Mouse (Mus musculus): Measurements from ENCODE around the gene Neurl4. TPM values are rescaled to one million over a fixed set of nuclear protein-coding genes. Genes with fewer than 3 reads are reported as not detected.

Gene Neurl4
- total RNA-seq, 4 experiments from 2014 or later: 36.4 to 71.4 (median 51.5) TPM

- no peak for DNase-seq
Observed at GRCm38 (mm10) chr11:69956218-69956617, 55.3 kb downstream of the Neurl4 start.

DNA sequence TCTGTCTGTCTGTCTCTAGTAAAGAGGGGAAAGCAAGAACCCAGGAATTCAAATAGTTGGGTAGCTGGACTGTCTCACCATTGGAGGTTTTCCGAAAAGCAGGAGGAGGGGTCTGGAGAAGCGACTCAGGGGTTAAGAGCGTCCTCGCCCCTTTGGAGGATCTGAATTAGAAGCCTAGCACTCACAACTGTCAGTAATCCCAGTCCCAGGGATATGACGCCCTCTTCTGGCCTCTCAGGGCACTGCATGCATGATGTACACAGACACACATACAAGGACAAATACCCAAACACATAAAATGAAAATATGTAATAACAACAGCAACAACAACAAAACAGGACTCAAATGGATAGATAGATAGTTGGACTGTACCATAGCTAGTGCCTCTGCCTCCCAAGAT is 59.7 kb downstream of the Neurl4 start:
- DNase-seq: no peak

- no peak for DNase-seq
Observed at GRCm38 (mm10) chr11:69961841-69962240, 61.0 kb downstream of the Neurl4 start.

Small RNA genes lying within 50 kb of the gene (microRNA-seq; reads per million reads assigned to microRNA genes)
- 0 reads per million in 2 experiments for gene Mir6924

Other genes starting within 250 kb of the Neurl4 start
- gene Sox15, start 245.8 kb upstream of the Neurl4 start, total RNA-seq (2022): not detected
- gene Mpdu1, start 238.4 kb upstream of the Neurl4 start, total RNA-seq (2022): 100 to 1,000 TPM; 107 to 123 (median 113) TPM
- gene Cd68, start 234.9 kb upstream of the Neurl4 start, total RNA-seq (2022): 10 to 100 TPM; 17.9 to 43.8 (median 30.0) TPM
- gene Eif4a1, start 228.6 kb upstream of the Neurl4 start, total RNA-seq (2022): 100 to 1,000 TPM; 500 to 614 (median 555) TPM
- gene Senp3, start 219.0 kb upstream of the Neurl4 start, total RNA-seq (2022): 10 to 100 TPM; 72.5 to 92.1 (median 85.0) TPM
- 1 to 10 TPM; 2.5 to 7.3 (median 4.5) TPM for gene Tnfsf13, start 215.3 kb upstream of the Neurl4 start, total RNA-seq (2022)
- 10 to 100 TPM; 24.1 to 47.6 (median 36.3) TPM for gene Tnfsf12, start 205.2 kb upstream of the Neurl4 start, total RNA-seq (2022)
- 1 to 10 TPM; 3.4 to 8.4 (median 7.9) TPM for gene Tnfsfm13, start 205.0 kb upstream of the Neurl4 start, total RNA-seq (2022)
- 100 to 1,000 TPM in 2 of 4 experiments, 10 to 100 TPM in 2; 85.2 to 125 (median 101) TPM for gene Polr2a, start 142.4 kb upstream of the Neurl4 start, total RNA-seq (2022)
- not detected for gene Slc35g3, start 139.1 kb upstream of the Neurl4 start, total RNA-seq (2022)
- 100 to 1,000 TPM in 2 of 4 experiments, 10 to 100 TPM in 2; 73.0 to 121 (median 97.6) TPM for gene Zbtb4, start 135.2 kb upstream of the Neurl4 start, total RNA-seq (2022)
- gene Chrnb1, start 105.1 kb upstream of the Neurl4 start, total RNA-seq (2022): 1 to 10 TPM; 1.5 to 8.1 (median 5.0) TPM
- 10 to 100 TPM in 2 of 4 experiments, 1 to 10 TPM in 2; 2.5 to 32.7 (median 16.9) TPM for gene Fgf11, start 99.2 kb upstream of the Neurl4 start, total RNA-seq (2022)
- 1 to 10 TPM in 1 of 4 experiments, under 1 TPM in 3; 0.45 to 1.1 (median 0.72) TPM for gene Tmem102, start 95.4 kb upstream of the Neurl4 start, total RNA-seq (2022)
- not detected for gene Gm39566, start 85.8 kb upstream of the Neurl4 start, total RNA-seq (2022)
- not detected for gene Spem2, start 82.6 kb upstream of the Neurl4 start, total RNA-seq (2022)
- gene Spem1, start 78.9 kb upstream of the Neurl4 start, total RNA-seq (2022): under 1 TPM in 1 of 4 experiments, not detected in 3; 0.38 TPM
- gene Nlgn2, start 63.3 kb upstream of the Neurl4 start, total RNA-seq (2022): 10 to 100 TPM; 22.2 to 48.7 (median 35.8) TPM
- 100 to 1,000 TPM; 122 to 164 (median 149) TPM for gene Tmem256, start 62.6 kb upstream of the Neurl4 start, total RNA-seq (2022)
- gene Plscr3, start 54.7 kb upstream of the Neurl4 start, total RNA-seq (2022): 10 to 100 TPM; 40.2 to 69.1 (median 62.1) TPM
- under 1 TPM in 2 of 4 experiments, not detected in 2; 0.11 to 0.20 TPM for gene Tnk1, start 42.3 kb upstream of the Neurl4 start, total RNA-seq (2022)
- not detected for gene Tmem95, start 23.1 kb upstream of the Neurl4 start, total RNA-seq (2022)
- 1 to 10 TPM; 4.3 to 6.2 (median 5.5) TPM for gene Kctd11, start 19.7 kb upstream of the Neurl4 start, total RNA-seq (2022)
- 1 to 10 TPM in 2 of 4 experiments, under 1 TPM in 2; 0.31 to 1.9 (median 0.86) TPM for gene Acap1, start 5.5 kb upstream of the Neurl4 start, total RNA-seq (2022)
- 1 to 10 TPM in 1 of 4 experiments, under 1 TPM in 3; 0.23 to 2.4 (median 0.71) TPM for gene 2810408A11Rik, start 85 bp upstream of the Neurl4 start, total RNA-seq (2022)
- gene Gps2, start 12.8 kb downstream of the Neurl4 start, total RNA-seq (2022): 10 to 100 TPM; 44.0 to 72.7 (median 52.0) TPM
- 100 to 1,000 TPM; 468 to 561 (median 519) TPM for gene Eif5a, start 20.9 kb downstream of the Neurl4 start, total RNA-seq (2022)
- gene Ybx2, start 34.7 kb downstream of the Neurl4 start, total RNA-seq (2022): 10 to 100 TPM in 3 of 4 experiments, 1 to 10 TPM in 1; 6.3 to 13.9 (median 11.8) TPM
- gene Slc2a4, start 47.1 kb downstream of the Neurl4 start, total RNA-seq (2022): 10 to 100 TPM; 36.5 to 90.1 (median 50.0) TPM
- gene Cldn7, start 63.7 kb downstream of the Neurl4 start, total RNA-seq (2022): under 1 TPM in 1 of 4 experiments, not detected in 3; 0.55 TPM
- gene Ctdnep1, start 80.1 kb downstream of the Neurl4 start, total RNA-seq (2022): 100 to 1,000 TPM; 109 to 125 (median 120) TPM
- 10 to 100 TPM; 56.9 to 87.4 (median 73.6) TPM for gene Elp5, start 81.4 kb downstream of the Neurl4 start, total RNA-seq (2022)
- gene Gabarap, start 90.1 kb downstream of the Neurl4 start, total RNA-seq (2022): 100 to 1,000 TPM; 369 to 430 (median 397) TPM
- gene Phf23, start 94.7 kb downstream of the Neurl4 start, total RNA-seq (2022): 10 to 100 TPM; 55.7 to 61.0 (median 58.4) TPM
- 10 to 100 TPM; 13.4 to 27.1 (median 20.5) TPM for gene Dvl2, start 99.5 kb downstream of the Neurl4 start, total RNA-seq (2022)
- gene Acadvl, start 114.3 kb downstream of the Neurl4 start, total RNA-seq (2022): 100 to 1,000 TPM; 323 to 415 (median 392) TPM
- 10 to 100 TPM; 25.7 to 65.4 (median 45.9) TPM for gene Dlg4, start 115.9 kb downstream of the Neurl4 start, total RNA-seq (2022)
- under 1 TPM in 3 of 4 experiments, not detected in 1; 0.31 to 0.75 (median 0.38) TPM for gene Asgr1, start 153.0 kb downstream of the Neurl4 start, total RNA-seq (2022)
- gene Asgr2, start 191.6 kb downstream of the Neurl4 start, total RNA-seq (2022): 1 to 10 TPM in 2 of 4 experiments, under 1 TPM in 2; 0.62 to 2.9 (median 1.1) TPM
- 1 to 10 TPM; 3.1 to 6.9 (median 4.2) TPM for gene Mgl2, start 229.3 kb downstream of the Neurl4 start, total RNA-seq (2022)

All from adrenal gland, adult 8-10 months (tissue).